Mouse (Mus musculus): ENCODE results near the gene Uhrf1bp1.

DNA sequence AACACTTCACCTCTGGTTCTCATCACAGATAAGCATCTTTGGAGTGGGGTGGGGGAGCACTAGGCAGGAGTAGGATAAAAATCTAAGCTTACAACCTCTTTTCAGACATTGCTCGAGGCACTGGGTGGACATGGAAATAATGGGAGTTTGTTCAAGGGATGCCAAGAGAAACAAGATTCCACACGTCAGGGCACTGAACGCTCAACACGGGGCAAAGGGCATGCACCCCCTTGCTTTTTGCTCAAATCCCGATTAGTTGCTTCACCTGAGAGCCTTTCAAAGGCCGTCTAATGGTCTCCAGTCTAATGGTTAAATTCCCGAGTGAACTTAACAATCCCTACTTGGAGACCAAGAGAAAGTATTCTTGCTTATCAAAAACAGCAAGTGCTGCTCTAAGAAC lies 37.2 kb upstream of the Uhrf1bp1 start:
- TF ChIP-seq CTCF (IDR thresholded peaks at IDR 0.05) (no peak), EP300 (IDR thresholded peaks at IDR 0.05) (no peak)

Data from lung, postnatal 0 days (tissue).